In the genomic region with DNA sequence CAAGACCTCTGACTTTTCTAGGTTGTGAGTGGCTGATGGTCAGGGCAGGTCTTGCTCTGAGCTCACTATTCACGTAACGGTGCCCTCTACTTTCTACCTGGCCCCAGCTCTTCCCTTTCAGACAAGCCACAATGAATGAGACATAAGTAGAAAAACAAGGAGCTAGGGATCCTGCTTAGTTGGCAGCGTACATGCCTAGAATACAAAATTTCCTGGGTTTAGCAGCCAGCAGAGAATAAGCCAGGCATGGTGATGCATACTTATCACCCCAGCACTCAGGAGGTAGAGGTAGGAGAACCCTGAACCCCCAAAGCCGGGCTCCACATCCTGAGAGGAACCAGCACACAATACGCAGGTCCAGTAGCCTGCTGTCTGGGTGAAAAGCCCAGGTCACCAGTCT, we compare ENCODE assay signal across 23 mouse cellular contexts. TPM values are rescaled to one million over a fixed set of nuclear protein-coding genes. Genes with fewer than 3 reads are reported as not detected.
DNase-seq lines count a peak whose midpoint lies in the region; ATAC-seq and TF ChIP-seq lines count a peak whose summit lies in the region.
"Had no signal": no experiment of that assay in that cellular context is flagged by ENCODE, and none has a peak within 500 bp of the region (broad histone marks: within the 10 kb centered on the region; RNA-seq: fewer than 3 reads in every experiment).

No protein-coding gene starts in this region.

- no peak overlapping the region for H3K4me2 ChIP-seq in forebrain, embryonic 14.5 days (ENCODE audit: low read length)
- H3K4me2 ChIP-seq in forebrain, embryonic 16.5 days (ENCODE audit: low read length): no peak overlapping the region
- H3K4me2 ChIP-seq in hindbrain, postnatal 0 days (ENCODE audit: low read depth, low read length): no peak overlapping the region
- H3K4me2 ChIP-seq in neural tube, embryonic 15.5 days: no peak overlapping the region
- H3K4me2 ChIP-seq: intestine, embryonic 15.5 days had no signal

- 0 out of 2 replicates have a peak overlapping the region, but pooled peaks have one; percentile 9 for H3K27ac ChIP-seq in forebrain, embryonic 14.5 days (ENCODE audit: low read depth, low read length)
- H3K27ac ChIP-seq in forebrain, embryonic 16.5 days (ENCODE audit: low read length): no peak overlapping the region
- H3K27ac ChIP-seq in layer of hippocampus, adult 2 months: peak overlapping the region; percentile 75
- H3K27ac ChIP-seq in hindbrain, postnatal 0 days: 0 out of 2 replicates have a peak overlapping the region, but pooled peaks have one; percentile 22
- 0 out of 2 replicates have a peak overlapping the region, but pooled peaks have one; percentile 29 for H3K27ac ChIP-seq in neural tube, embryonic 15.5 days (replicated peaks)
- H3K27ac ChIP-seq in kidney, adult 2 months (ENCODE audit: insufficient read depth, low read depth, low read length): no peak overlapping the region
- H3K27ac ChIP-seq: heart, embryonic 10.5 days; intestine, embryonic 15.5 days; limb, embryonic 10.5 days; stomach, postnatal 0 days had no signal

- TF ChIP-seq CTCF in layer of hippocampus, adult 2 months (conservative IDR thresholded peaks at IDR 0.05): no peak
- TF ChIP-seq CTCF in hindbrain, postnatal 0 days (IDR thresholded peaks at IDR 0.05; ENCODE audit: low read depth): no peak
- TF ChIP-seq CTCF in kidney, adult 2 months (conservative IDR thresholded peaks at IDR 0.05; ENCODE audit: insufficient read depth, insufficient read length, low read depth, low read length): no peak

- H3K4me3 ChIP-seq in forebrain, embryonic 14.5 days (ENCODE audit: low read depth, low read length): no peak overlapping the region
- H3K4me3 ChIP-seq in forebrain, embryonic 16.5 days (replicated peaks; ENCODE audit: low read length): no peak overlapping the region
- H3K4me3 ChIP-seq in layer of hippocampus, adult 2 months: no peak overlapping the region
- H3K4me3 ChIP-seq in hindbrain, postnatal 0 days (ENCODE audit: low read length): no peak overlapping the region
- H3K4me3 ChIP-seq in neural tube, embryonic 15.5 days (replicated peaks): no peak overlapping the region
- no peak overlapping the region for H3K4me3 ChIP-seq in kidney, adult 2 months (ENCODE audit: insufficient read depth, low read depth, low read length)
- H3K4me3 ChIP-seq: heart, embryonic 10.5 days; intestine, embryonic 15.5 days; limb, embryonic 10.5 days had no signal

- 0 out of 2 replicates have a peak overlapping the region, but pooled peaks have one; percentile 10 for H3K9ac ChIP-seq in forebrain, embryonic 14.5 days (ENCODE audit: low read length)
- no peak overlapping the region for H3K9ac ChIP-seq in forebrain, embryonic 16.5 days (replicated peaks; ENCODE audit: low read depth, low read length)
- H3K9ac ChIP-seq in hindbrain, postnatal 0 days (replicated peaks; ENCODE audit: low read length): no peak overlapping the region
- H3K9ac ChIP-seq in neural tube, embryonic 15.5 days (replicated peaks): no peak overlapping the region
- H3K9ac ChIP-seq: intestine, embryonic 15.5 days had no signal

- peaks cover 9% of the 10 kb centered on the region for H3K36me3 ChIP-seq in forebrain, embryonic 14.5 days (ENCODE audit: control insufficient read depth, insufficient read depth, low read length)
- 0 out of 2 replicates have a peak, but pooled peaks cover 2% of the 10 kb centered on the region for H3K36me3 ChIP-seq in forebrain, embryonic 16.5 days (ENCODE audit: control insufficient read depth, insufficient read depth)
- no peaks in the 10 kb centered on the region; the same call in 1 of the 2 replicates for H3K36me3 ChIP-seq in hindbrain, postnatal 0 days (ENCODE audit: insufficient read depth, low read length)
- peaks cover 16% of the 10 kb centered on the region; the same call in 1 of the 2 replicates for H3K36me3 ChIP-seq in neural tube, embryonic 15.5 days
- H3K36me3 ChIP-seq in kidney, adult 2 months (ENCODE audit: control insufficient read depth, insufficient read depth, low read length): no peaks in the 10 kb centered on the region
- H3K36me3 ChIP-seq: heart, embryonic 10.5 days; intestine, embryonic 15.5 days; limb, embryonic 10.5 days had no signal

- peak; percentile 41 for DNase-seq in forebrain, embryonic 14.5 days (ENCODE audit: low spot score)
- DNase-seq in layer of hippocampus, adult 2 months (ENCODE audit: low spot score in 2 of 2): no peak
- no peak for DNase-seq in layer of hippocampus, postnatal 14 days (ENCODE audit: low spot score in 2 of 2)
- peak; percentile 43 for DNase-seq in hindbrain, postnatal 0 days (ENCODE audit: low spot score)
- no peak for DNase-seq in kidney, adult 2 months
- no peak for DNase-seq in heart, adult 8-10 months (ENCODE audit: low spot score)
- DNase-seq: adrenal gland, postnatal 10 days; cerebellum, adult 9-10 months; heart, postnatal 4 days; kidney, adult 9 months; kidney, postnatal 14 days; liver; lung, postnatal 4 days; thymus, adult 2 months; thymus, postnatal 4 days had no signal

- peaks cover 36% of the 10 kb centered on the region for H3K4me1 ChIP-seq in forebrain, embryonic 14.5 days (ENCODE audit: control insufficient read depth, insufficient read depth, low read length)
- peaks cover 45% of the 10 kb centered on the region for H3K4me1 ChIP-seq in forebrain, embryonic 16.5 days (replicated peaks; ENCODE audit: control insufficient read depth, insufficient read depth, low read length)
- H3K4me1 ChIP-seq in hindbrain, postnatal 0 days (ENCODE audit: insufficient read depth, low read length): peaks cover 22% of the 10 kb centered on the region
- H3K4me1 ChIP-seq in neural tube, embryonic 15.5 days: peaks cover 67% of the 10 kb centered on the region
- H3K4me1 ChIP-seq in kidney, adult 2 months (ENCODE audit: control insufficient read depth, insufficient read depth, low read length): no peaks in the 10 kb centered on the region
- H3K4me1 ChIP-seq: heart, embryonic 10.5 days; intestine, embryonic 15.5 days; limb, embryonic 10.5 days had no signal

- no peak for TF ChIP-seq POLR2A in kidney, adult 2 months (IDR thresholded peaks at IDR 0.05; ENCODE audit: low read depth, low read length)

- WGBS in forebrain, embryonic 14.5 days: 85% methylated on average over 5 of the region's 5 CpGs
- WGBS in forebrain, embryonic 16.5 days: 80% methylated on average over 5 of the region's 5 CpGs
- WGBS in hindbrain, postnatal 0 days: 76% methylated on average over 5 of the region's 5 CpGs
- WGBS in neural tube, embryonic 15.5 days: 83% methylated on average over 5 of the region's 5 CpGs
- 82% methylated on average over 5 of the region's 5 CpGs for WGBS in kidney, adult 2 months

- H3K9me3 ChIP-seq in forebrain, embryonic 14.5 days (replicated peaks; ENCODE audit: control insufficient read depth, low read length): no peaks in the 10 kb centered on the region
- H3K9me3 ChIP-seq in forebrain, embryonic 16.5 days (ENCODE audit: control insufficient read depth, low read length): no peaks in the 10 kb centered on the region
- H3K9me3 ChIP-seq in hindbrain, postnatal 0 days (ENCODE audit: low read length): no peaks in the 10 kb centered on the region
- no peaks in the 10 kb centered on the region for H3K9me3 ChIP-seq in neural tube, embryonic 15.5 days (replicated peaks)
- H3K9me3 ChIP-seq: heart, embryonic 10.5 days; intestine, embryonic 15.5 days; limb, embryonic 10.5 days had no signal

- no peak for ATAC-seq in forebrain, embryonic 14.5 days
- ATAC-seq in forebrain, embryonic 16.5 days: no peak
- ATAC-seq in hindbrain, postnatal 0 days: no peak
- ATAC-seq in neural tube, embryonic 15.5 days (ENCODE audit: low FRiP score): no peak
- ATAC-seq: intestine, embryonic 15.5 days had no signal

- H3K27me3 ChIP-seq in forebrain, embryonic 14.5 days (replicated peaks; ENCODE audit: control insufficient read depth, insufficient read depth, low read length): no peaks in the 10 kb centered on the region
- no peaks in the 10 kb centered on the region for H3K27me3 ChIP-seq in forebrain, embryonic 16.5 days (replicated peaks; ENCODE audit: control insufficient read depth, insufficient read depth, low read length)
- H3K27me3 ChIP-seq in hindbrain, postnatal 0 days (ENCODE audit: insufficient read depth, low read length): no peaks in the 10 kb centered on the region
- no peaks in the 10 kb centered on the region for H3K27me3 ChIP-seq in neural tube, embryonic 15.5 days (replicated peaks)
- no peaks in the 10 kb centered on the region for H3K27me3 ChIP-seq in kidney, adult 2 months (replicated peaks; ENCODE audit: control insufficient read depth, insufficient read depth, low read length)

RNA-seq across cellular contexts. Expression of gene Kcnq2, which starts 18.7 kb away (rescaled TPM):
- polyA plus RNA-seq in forebrain, embryonic 14.5 days (2014; fragmentation: Nextera tagmentation; extraction: Ambion mirVana): 22.8 and 31.2 TPM in 2 replicates
- 45.5 and 54.9 TPM in 2 replicates for polyA plus RNA-seq in forebrain, embryonic 16.5 days (2015; fragmentation: Nextera tagmentation; extraction: Ambion mirVana)
- total RNA-seq in layer of hippocampus, adult 2 months (2021): 100 to 1,000 TPM; 327 to 335 TPM
- 100 to 1,000 TPM; 228 to 235 TPM for total RNA-seq in layer of hippocampus, postnatal 14 days (2021)
- 128 and 142 TPM in 2 replicates for total RNA-seq in hindbrain, postnatal 0 days (2014; rRNA removed)
- 32.3 and 34.6 TPM in 2 replicates for polyA plus RNA-seq in hindbrain, postnatal 0 days (2015; fragmentation: Nextera tagmentation; extraction: Ambion mirVana)
- 36.9 and 45.8 TPM in 2 replicates for polyA plus RNA-seq in neural tube, embryonic 15.5 days (2015; fragmentation: Nextera tagmentation; extraction: Ambion mirVana)
- 0.05 and 0.31 TPM in 2 replicates for polyA plus RNA-seq in kidney, adult 2 months (2012; rRNA removed)
- under 1 TPM in 3 of 4 experiments, not detected in 1; 0.06 to 0.12 (median 0.09) TPM for total RNA-seq in heart, adult 8-10 months (2022)
- total RNA-seq: megakaryocyte-erythroid progenitor cell, adult 5-6 weeks had no signal

RNA-seq across cellular contexts. Expression of gene Eef1a2, which starts 40.4 kb away (rescaled TPM):
- 5.1 and 5.9 TPM in 2 replicates for polyA plus RNA-seq in forebrain, embryonic 14.5 days (2014; fragmentation: Nextera tagmentation; extraction: Ambion mirVana)
- polyA plus RNA-seq in forebrain, embryonic 16.5 days (2015; fragmentation: Nextera tagmentation; extraction: Ambion mirVana): 5.7 and 6.0 TPM in 2 replicates
- total RNA-seq in layer of hippocampus, adult 2 months (2021): 1,000 to 10,000 TPM; 1,145 to 1,175 TPM
- 100 to 1,000 TPM; 904 to 919 TPM for total RNA-seq in layer of hippocampus, postnatal 14 days (2021)
- total RNA-seq in hindbrain, postnatal 0 days (2014; rRNA removed): 304 and 351 TPM in 2 replicates
- 24.7 and 26.7 TPM in 2 replicates for polyA plus RNA-seq in hindbrain, postnatal 0 days (2015; fragmentation: Nextera tagmentation; extraction: Ambion mirVana)
- 15.4 and 16.8 TPM in 2 replicates for polyA plus RNA-seq in neural tube, embryonic 15.5 days (2015; fragmentation: Nextera tagmentation; extraction: Ambion mirVana)
- 0.92 and 18.7 TPM in 2 replicates for polyA plus RNA-seq in kidney, adult 2 months (2012; rRNA removed)
- 1,000 to 10,000 TPM; 1,613 to 1,715 (median 1,670) TPM for total RNA-seq in heart, adult 8-10 months (2022)
- total RNA-seq: megakaryocyte-erythroid progenitor cell, adult 5-6 weeks had no signal
- polyA plus RNA-seq: limb, embryonic 10.5 days; liver, embryonic 16.5 days had no signal

Comparison
In these comparisons a context has a peak if more than half of its experiments do, and no peak if none do; other contexts are left out.
1. H3K27ac ChIP-seq: peak in forebrain, embryonic 14.5 days (single experiment), layer of hippocampus, adult 2 months (single experiment), hindbrain, postnatal 0 days (single experiment) and neural tube, embryonic 15.5 days (single experiment); none in forebrain, embryonic 16.5 days (single experiment) and kidney, adult 2 months (single experiment).
2. DNase-seq: peak in forebrain, embryonic 14.5 days (single experiment) and hindbrain, postnatal 0 days (single experiment); none in layer of hippocampus, adult 2 months (0 of 2), layer of hippocampus, postnatal 14 days (0 of 2), kidney, adult 2 months (single experiment) and heart, adult 8-10 months (single experiment).
3. RNA of gene Kcnq2, which starts 18.7 kb away (polyA plus RNA-seq): 45.5 to 54.9 TPM in forebrain, embryonic 16.5 days, 36.9 to 45.8 TPM in neural tube, embryonic 15.5 days, 32.3 to 34.6 TPM in hindbrain, postnatal 0 days and 22.8 to 31.2 TPM in forebrain, embryonic 14.5 days; 0.05 to 0.31 TPM in kidney, adult 2 months; every median in the first group is over 10 times any median in the second.